Comparison of ENCODE assay signal across 16 mouse cellular contexts in the genomic region with DNA sequence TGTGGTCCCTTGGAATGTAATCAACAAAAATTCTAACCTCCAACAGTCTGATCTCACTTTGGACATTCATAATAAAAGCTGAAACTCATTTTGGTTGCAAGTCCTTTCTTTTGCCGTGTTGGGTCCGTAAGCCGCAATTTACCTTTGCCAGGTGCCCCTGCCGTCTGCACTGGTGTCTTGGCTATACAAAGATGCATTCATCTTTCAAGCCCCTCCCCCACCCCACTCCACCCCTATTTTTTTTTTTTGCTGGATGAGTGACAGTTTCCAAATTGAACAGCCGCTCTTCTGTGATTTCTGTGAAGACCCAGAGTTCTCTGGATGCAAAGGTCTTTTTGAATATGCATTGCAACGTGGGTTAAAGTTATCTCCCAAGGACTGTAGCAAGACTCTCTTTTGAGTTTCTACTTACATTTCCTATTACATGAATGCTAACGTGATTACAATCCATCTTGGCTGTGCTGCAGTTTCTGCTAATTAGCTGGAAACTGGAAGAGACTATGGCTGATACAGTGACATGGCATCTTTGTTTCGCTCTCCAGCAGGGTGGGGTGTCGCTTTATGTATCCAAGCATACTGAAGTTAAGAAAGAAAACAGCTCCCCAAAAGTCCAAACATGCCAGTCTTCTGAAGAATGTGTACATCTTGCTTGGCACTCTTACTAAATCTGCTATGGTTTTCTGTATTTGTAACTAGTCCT.
"Had no signal": no experiment of that assay in that cellular context is flagged by ENCODE, and none has a peak within 500 bp of the region (broad histone marks: within the 10 kb centered on the region; RNA-seq: fewer than 3 reads in every experiment).

No protein-coding gene starts in this region.

- DNase-seq: kidney, postnatal 10 days; kidney, postnatal 36 days; layer of hippocampus, postnatal 36 days; liver, embryonic 13.5 days; lung, adult 2 months; retina, postnatal 1 day; right cerebral cortex, postnatal 25 days; thymus, adult 18-20 months; thymus, postnatal 36 days had no signal

- H3K27ac ChIP-seq: kidney, embryonic 15.5 days; left cerebral cortex, adult 2 months; liver, embryonic 13.5 days; macrophage; midbrain, embryonic 12.5 days; neural tube, embryonic 12.5 days; neural tube, embryonic 15.5 days had no signal

- H3K9me3 ChIP-seq: kidney, embryonic 15.5 days; liver, embryonic 13.5 days; midbrain, embryonic 12.5 days; midbrain, embryonic 15.5 days; neural tube, embryonic 12.5 days; neural tube, embryonic 15.5 days had no signal

- H3K4me3 ChIP-seq: kidney, embryonic 15.5 days; left cerebral cortex, adult 2 months; liver, embryonic 13.5 days; midbrain, embryonic 12.5 days; midbrain, embryonic 15.5 days; neural tube, embryonic 12.5 days; neural tube, embryonic 15.5 days had no signal

- H3K9ac ChIP-seq: kidney, embryonic 15.5 days; liver, embryonic 13.5 days; midbrain, embryonic 12.5 days; midbrain, embryonic 15.5 days; neural tube, embryonic 12.5 days; neural tube, embryonic 15.5 days had no signal

- H3K4me1 ChIP-seq: liver, embryonic 13.5 days; midbrain, embryonic 12.5 days; neural tube, embryonic 12.5 days had no signal

- H3K27me3 ChIP-seq: kidney, embryonic 15.5 days; liver, embryonic 13.5 days; midbrain, embryonic 12.5 days; midbrain, embryonic 15.5 days; neural tube, embryonic 12.5 days; neural tube, embryonic 15.5 days had no signal

- ATAC-seq: midbrain, embryonic 15.5 days had no signal

- H3K36me3 ChIP-seq: liver, embryonic 13.5 days; midbrain, embryonic 15.5 days had no signal

- H3K4me2 ChIP-seq: kidney, embryonic 15.5 days; liver, embryonic 13.5 days; midbrain, embryonic 12.5 days; midbrain, embryonic 15.5 days; neural tube, embryonic 12.5 days; neural tube, embryonic 15.5 days had no signal
